Mouse (Mus musculus): Measurements from ENCODE around the gene Abcg8. TPM values are rescaled to one million over a fixed set of nuclear protein-coding genes. Genes with fewer than 3 reads are reported as not detected.

Abcg8 gene
- polyA plus RNA-seq, 1 experiment from 2014 or later = 0.27 TPM

- Histone ChIP-seq H3K9ac (replicated peaks; ENCODE audit: low read length) (no peak overlapping the region), H3K27ac (replicated peaks; ENCODE audit: low read depth, low read length) (no peak overlapping the region), H3K27me3 (ENCODE audit: control insufficient read depth, insufficient read depth, low read length) (no peaks in the 10 kb centered on the region), H3K4me3 (ENCODE audit: low read depth, low read length) (no peak overlapping the region), H3K4me2 (ENCODE audit: low read depth, low read length) (no peak overlapping the region), H3K9me3 (replicated peaks; ENCODE audit: control insufficient read depth, low read length) (no peaks in the 10 kb centered on the region), H3K36me3 (replicated peaks; ENCODE audit: control insufficient read depth, insufficient read depth, low read depth, low read length) (no peaks in the 10 kb centered on the region), H3K4me1 (ENCODE audit: control insufficient read depth, insufficient read depth, low read length) (no peaks in the 10 kb centered on the region)
- WGBS = 52% methylated on average over 6 of the region's 6 CpGs
- ATAC-seq (replicated peaks; ENCODE audit: insufficient number of reproducible peaks, low FRiP score, low TSS enrichment, low read depth) (no peak), DNase-seq (ENCODE audit: low spot score) (no peak)
These were observed 20.4 kb downstream of the Abcg8 start for GRCm38 (mm10) chr17:84696537-84696936.

DNA sequence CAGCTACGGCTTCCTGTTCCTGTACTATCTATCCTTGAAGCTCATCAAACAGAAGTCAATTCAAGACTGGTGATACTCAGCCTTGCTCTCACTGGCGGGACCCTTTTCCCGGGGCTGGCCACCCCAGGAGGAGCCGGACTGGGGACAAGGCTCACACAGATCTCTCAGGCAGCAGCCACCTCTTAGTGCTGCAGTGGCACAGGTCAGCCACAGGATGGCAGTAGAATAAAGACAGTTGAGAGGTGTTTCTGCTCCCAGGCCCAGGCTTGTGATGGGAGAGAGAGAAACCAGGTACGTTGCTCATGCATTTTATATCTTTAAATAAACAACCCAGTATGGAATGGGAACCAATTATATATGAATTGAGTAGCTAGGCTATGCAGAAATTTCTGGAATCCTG lies 22.6 kb downstream of the Abcg8 start:
- Histone ChIP-seq H3K27ac (replicated peaks; ENCODE audit: low read depth, low read length) (no peak overlapping the region), H3K36me3 (replicated peaks; ENCODE audit: control insufficient read depth, insufficient read depth, low read depth, low read length) (no peaks in the 10 kb centered on the region), H3K4me1 (ENCODE audit: control insufficient read depth, insufficient read depth, low read length) (peaks cover 3% of the 10 kb centered on the region; the same call in 1 of the 2 replicates), H3K9ac (replicated peaks; ENCODE audit: low read length) (no peak overlapping the region), H3K4me3 (ENCODE audit: low read depth, low read length) (no peak overlapping the region), H3K9me3 (replicated peaks; ENCODE audit: control insufficient read depth, low read length) (no peaks in the 10 kb centered on the region), H3K4me2 (ENCODE audit: low read depth, low read length) (no peak overlapping the region), H3K27me3 (ENCODE audit: control insufficient read depth, insufficient read depth, low read length) (no peaks in the 10 kb centered on the region)
- ATAC-seq (replicated peaks; ENCODE audit: insufficient number of reproducible peaks, low FRiP score, low TSS enrichment, low read depth) (peak; percentile 19; the same call in 1 of the 2 replicates), DNase-seq (ENCODE audit: low spot score) (peak; percentile 82)
- WGBS = 29% methylated on average over 5 of the region's 5 CpGs

DNA sequence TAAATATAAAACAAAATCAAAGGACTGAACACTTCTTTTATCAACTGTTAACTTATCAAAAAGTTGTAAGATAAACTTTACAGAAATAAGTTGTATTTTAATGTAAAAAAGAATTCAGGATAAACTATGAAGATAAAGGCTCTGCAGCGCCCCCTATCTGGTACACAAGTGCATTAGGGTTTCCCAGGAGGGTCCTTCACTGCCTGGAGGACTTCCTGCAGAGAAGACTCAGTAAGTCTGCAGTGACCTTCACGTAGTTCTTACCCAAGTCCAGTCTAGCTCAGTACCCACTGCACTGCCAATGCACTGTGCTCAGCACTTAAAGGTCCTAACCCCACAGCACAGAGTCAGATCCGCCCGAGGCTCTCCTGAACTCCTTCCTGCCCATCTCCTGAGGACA lies 31.3 kb downstream of the Abcg8 start:
- Histone ChIP-seq H3K9ac (replicated peaks; ENCODE audit: low read length) (no peak overlapping the region), H3K4me1 (ENCODE audit: control insufficient read depth, insufficient read depth, low read length) (peaks cover 3% of the 10 kb centered on the region; the same call in 1 of the 2 replicates), H3K9me3 (replicated peaks; ENCODE audit: control insufficient read depth, low read length) (no peaks in the 10 kb centered on the region), H3K27me3 (ENCODE audit: control insufficient read depth, insufficient read depth, low read length) (no peaks in the 10 kb centered on the region), H3K36me3 (replicated peaks; ENCODE audit: control insufficient read depth, insufficient read depth, low read depth, low read length) (no peaks in the 10 kb centered on the region), H3K4me3 (ENCODE audit: low read depth, low read length) (no peak overlapping the region), H3K27ac (replicated peaks; ENCODE audit: low read depth, low read length) (no peak overlapping the region), H3K4me2 (ENCODE audit: low read depth, low read length) (no peak overlapping the region)
- 61% methylated on average over 4 of the region's 4 CpGs for WGBS
- no peak for ATAC-seq (replicated peaks; ENCODE audit: insufficient number of reproducible peaks, low FRiP score, low TSS enrichment, low read depth)
- peak; percentile 44 for DNase-seq (ENCODE audit: low spot score)

DNA sequence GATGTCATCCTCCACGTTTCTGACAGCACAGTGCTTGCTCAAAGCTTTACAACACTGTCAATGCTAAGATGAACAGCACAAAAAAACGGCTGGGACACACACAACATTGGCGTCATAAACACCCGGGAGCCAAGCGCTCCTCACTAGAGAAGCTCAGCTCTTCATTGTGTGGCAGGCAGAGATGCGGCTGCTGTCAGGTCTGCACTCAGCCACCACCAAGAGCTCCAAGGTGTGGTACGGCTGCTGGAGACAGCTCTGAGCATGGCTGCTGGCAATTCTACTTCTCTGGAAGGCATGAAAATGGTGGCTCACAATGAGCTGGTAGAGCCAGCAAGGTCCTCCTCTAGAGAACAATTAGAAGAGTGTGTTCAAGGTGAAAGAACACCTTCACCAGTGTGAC lies 32.7 kb downstream of the Abcg8 start:
- 79% methylated on average over 7 of the region's 7 CpGs for WGBS
- Histone ChIP-seq H3K9me3 (replicated peaks; ENCODE audit: control insufficient read depth, low read length) (no peaks in the 10 kb centered on the region), H3K27ac (replicated peaks; ENCODE audit: low read depth, low read length) (0 out of 2 replicates have a peak overlapping the region, but pooled peaks have one; percentile 4), H3K9ac (replicated peaks; ENCODE audit: low read length) (no peak overlapping the region), H3K4me3 (ENCODE audit: low read depth, low read length) (no peak overlapping the region), H3K4me2 (ENCODE audit: low read depth, low read length) (no peak overlapping the region), H3K27me3 (ENCODE audit: control insufficient read depth, insufficient read depth, low read length) (no peaks in the 10 kb centered on the region), H3K4me1 (ENCODE audit: control insufficient read depth, insufficient read depth, low read length) (no peaks in the 10 kb centered on the region), H3K36me3 (replicated peaks; ENCODE audit: control insufficient read depth, insufficient read depth, low read depth, low read length) (no peaks in the 10 kb centered on the region)
- DNase-seq (ENCODE audit: low spot score) (no peak), ATAC-seq (replicated peaks; ENCODE audit: insufficient number of reproducible peaks, low FRiP score, low TSS enrichment, low read depth) (no peak)

DNA sequence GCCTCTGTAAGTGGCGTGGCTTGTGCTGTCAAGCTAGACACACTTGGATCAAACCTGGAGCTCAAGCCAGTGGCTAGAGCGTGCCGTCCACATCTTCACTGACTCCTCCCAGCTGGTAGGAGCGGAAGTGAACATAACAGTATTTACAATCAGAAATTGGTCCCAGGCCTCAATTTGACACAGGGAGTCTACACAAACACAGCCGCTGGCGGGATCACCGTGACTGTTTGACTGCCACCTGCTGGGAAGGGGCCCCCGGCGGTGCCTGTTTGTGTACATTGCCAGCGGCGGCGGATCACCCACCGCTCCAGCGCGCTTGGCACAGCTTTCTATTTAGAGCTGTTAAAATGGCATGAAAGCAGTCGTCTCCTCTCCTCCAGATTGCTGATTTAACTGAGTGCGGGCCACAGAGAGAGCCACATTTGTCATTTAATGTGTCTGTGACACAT lies 33.3 kb downstream of the Abcg8 start:
- H3K36me3 ChIP-seq (replicated peaks; ENCODE audit: control insufficient read depth, insufficient read depth, low read depth, low read length) = no peaks in the 10 kb centered on the region
- ATAC-seq (replicated peaks; ENCODE audit: insufficient number of reproducible peaks, low FRiP score, low TSS enrichment, low read depth) (no peak), DNase-seq (ENCODE audit: low spot score) (peak; percentile 63)
- H3K27ac ChIP-seq (replicated peaks; ENCODE audit: low read depth, low read length) = no peak overlapping the region
- no peaks in the 10 kb centered on the region for H3K4me1 ChIP-seq (ENCODE audit: control insufficient read depth, insufficient read depth, low read length)
- no peaks in the 10 kb centered on the region for H3K27me3 ChIP-seq (ENCODE audit: control insufficient read depth, insufficient read depth, low read length)
- WGBS = 52% methylated on average over 17 of the region's 17 CpGs
- no peak overlapping the region for H3K4me3 ChIP-seq (ENCODE audit: low read depth, low read length)
- no peaks in the 10 kb centered on the region for H3K9me3 ChIP-seq (replicated peaks; ENCODE audit: control insufficient read depth, low read length)
- H3K9ac ChIP-seq (replicated peaks; ENCODE audit: low read length) = no peak overlapping the region
- no peak overlapping the region for H3K4me2 ChIP-seq (ENCODE audit: low read depth, low read length)

- ATAC-seq (replicated peaks; ENCODE audit: insufficient number of reproducible peaks, low FRiP score, low TSS enrichment, low read depth) (no peak), DNase-seq (ENCODE audit: low spot score) (no peak)
- 81% methylated on average over 18 of the region's 18 CpGs for WGBS
- no peaks in the 10 kb centered on the region for H3K4me1 ChIP-seq (ENCODE audit: control insufficient read depth, insufficient read depth, low read length)
- no peak overlapping the region for H3K9ac ChIP-seq (replicated peaks; ENCODE audit: low read length)
- H3K4me2 ChIP-seq (ENCODE audit: low read depth, low read length) = no peak overlapping the region
- H3K27ac ChIP-seq (replicated peaks; ENCODE audit: low read depth, low read length) = no peak overlapping the region
- H3K27me3 ChIP-seq (ENCODE audit: control insufficient read depth, insufficient read depth, low read length) = no peaks in the 10 kb centered on the region
- H3K36me3 ChIP-seq (replicated peaks; ENCODE audit: control insufficient read depth, insufficient read depth, low read depth, low read length) = no peaks in the 10 kb centered on the region
- no peaks in the 10 kb centered on the region for H3K9me3 ChIP-seq (replicated peaks; ENCODE audit: control insufficient read depth, low read length)
- H3K4me3 ChIP-seq (ENCODE audit: low read depth, low read length) = no peak overlapping the region
These were observed 37.6 kb downstream of the Abcg8 start for GRCm38 (mm10) chr17:84713563-84714164.

- H3K27me3 ChIP-seq (ENCODE audit: control insufficient read depth, insufficient read depth, low read length) = no peaks in the 10 kb centered on the region
- no peak overlapping the region for H3K4me3 ChIP-seq (ENCODE audit: low read depth, low read length)
- H3K27ac ChIP-seq (replicated peaks; ENCODE audit: low read depth, low read length) = no peak overlapping the region
- no peak overlapping the region for H3K4me2 ChIP-seq (ENCODE audit: low read depth, low read length)
- ATAC-seq (replicated peaks; ENCODE audit: insufficient number of reproducible peaks, low FRiP score, low TSS enrichment, low read depth) = no peak
- no peaks in the 10 kb centered on the region for H3K4me1 ChIP-seq (ENCODE audit: control insufficient read depth, insufficient read depth, low read length)
- H3K9ac ChIP-seq (replicated peaks; ENCODE audit: low read length) = no peak overlapping the region
- WGBS = 61% methylated on average over 4 of the region's 4 CpGs
- no peaks in the 10 kb centered on the region for H3K9me3 ChIP-seq (replicated peaks; ENCODE audit: control insufficient read depth, low read length)
- no peaks in the 10 kb centered on the region for H3K36me3 ChIP-seq (replicated peaks; ENCODE audit: control insufficient read depth, insufficient read depth, low read depth, low read length)
- DNase-seq (ENCODE audit: low spot score) = no peak
These were observed 38.8 kb downstream of the Abcg8 start for GRCm38 (mm10) chr17:84714930-84715329.

DNA sequence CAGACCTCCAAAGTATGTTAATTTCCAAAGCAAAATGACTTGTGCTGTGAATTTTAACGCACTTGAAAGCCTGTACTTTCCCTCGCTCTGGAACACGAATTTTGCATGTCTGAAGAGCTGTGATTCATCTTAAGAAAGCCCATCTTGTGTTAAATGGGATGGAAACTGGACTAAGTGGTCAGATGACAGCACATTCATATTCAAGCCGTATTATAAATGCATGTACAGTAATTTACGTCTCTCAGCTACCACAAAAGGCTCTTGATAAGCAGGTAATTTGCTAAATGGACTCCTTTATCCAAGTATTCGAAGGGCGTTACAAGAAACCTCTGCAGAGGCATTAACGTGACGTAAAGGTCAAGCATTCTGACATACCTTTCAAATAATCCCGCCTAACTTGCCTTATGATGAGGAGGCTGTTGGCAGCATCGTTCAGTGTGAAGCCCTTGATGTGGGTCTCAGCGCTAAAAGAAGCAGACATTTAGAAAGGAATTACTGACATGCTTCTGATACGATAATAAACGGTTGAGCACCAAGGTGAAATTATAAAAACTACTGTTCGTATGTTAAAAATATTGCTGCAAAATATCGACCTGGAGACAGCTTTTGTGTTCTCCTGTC lies 40.3 kb downstream of the Abcg8 start:
- Histone ChIP-seq H3K4me1 (ENCODE audit: control insufficient read depth, insufficient read depth, low read length) (no peaks in the 10 kb centered on the region), H3K4me3 (ENCODE audit: low read depth, low read length) (no peak overlapping the region), H3K27me3 (ENCODE audit: control insufficient read depth, insufficient read depth, low read length) (no peaks in the 10 kb centered on the region), H3K9me3 (replicated peaks; ENCODE audit: control insufficient read depth, low read length) (no peaks in the 10 kb centered on the region), H3K36me3 (replicated peaks; ENCODE audit: control insufficient read depth, insufficient read depth, low read depth, low read length) (no peaks in the 10 kb centered on the region), H3K4me2 (ENCODE audit: low read depth, low read length) (no peak overlapping the region), H3K9ac (replicated peaks; ENCODE audit: low read length) (no peak overlapping the region), H3K27ac (replicated peaks; ENCODE audit: low read depth, low read length) (no peak overlapping the region)
- WGBS = 64% methylated on average over 16 of the region's 16 CpGs
- ATAC-seq (replicated peaks; ENCODE audit: insufficient number of reproducible peaks, low FRiP score, low TSS enrichment, low read depth) = no peak
- peak; percentile 45 for DNase-seq (ENCODE audit: low spot score)
